Mouse (Mus musculus): Measurements from ENCODE around the gene Zfp53.
"Not testable (repeated sequence)": the region's sequence is repeated elsewhere in the genome, so short reads cannot be mapped to it uniquely, and the experiment has no call there.

GRCm38 (mm10) chr17:21476351-21476750 lies 12.4 kb upstream of the Zfp53 start:
- not testable (repeated sequence) for TF ChIP-seq CHD2 (IDR thresholded peaks at IDR 0.05; ENCODE audit: low read depth, low read length); ZNF384 (IDR thresholded peaks at IDR 0.05; ENCODE audit: low read depth, low read length); MAFK (IDR thresholded peaks at IDR 0.05; ENCODE audit: insufficient read depth, low read depth, low read length); HCFC1 (IDR thresholded peaks at IDR 0.05; ENCODE audit: borderline replicate concordance, insufficient read depth, low read length); ZC3H11A (IDR thresholded peaks at IDR 0.05; ENCODE audit: borderline replicate concordance, low read depth, low read length)

All from ES-E14 (cell line).